Mouse (Mus musculus) telencephalon, adult 2 months (tissue): ENCODE results near the gene Wnt3a.
"Not testable (repeated sequence)": the region's sequence is repeated elsewhere in the genome, so short reads cannot be mapped to it uniquely, and the experiment has no call there.

Experiments
- DNase-seq: peaks from one replicate; pipeline ENCODE4 v3.0.0-alpha.2; 2011; ENCODE audit warnings: low read depth, low spot score

The Wnt3a gene

DNA sequence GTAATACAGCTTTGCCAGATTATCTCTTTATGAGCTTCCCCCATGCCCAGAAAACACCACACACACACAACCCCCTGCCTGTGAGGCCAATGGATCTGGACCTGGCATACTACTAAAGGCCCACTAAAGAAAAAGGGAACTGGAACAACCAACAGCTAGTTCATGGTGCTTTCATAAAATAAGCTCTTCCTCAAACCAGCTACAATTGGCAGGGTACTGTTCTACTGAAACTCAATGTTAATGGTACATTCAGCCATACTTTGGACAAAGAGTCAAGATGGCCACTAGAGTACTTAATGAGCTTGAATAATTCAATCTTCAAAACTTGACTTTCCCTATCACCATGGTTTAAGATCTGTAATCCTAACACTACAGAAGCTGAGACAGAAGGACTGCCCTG is 68.9 kb downstream of the Wnt3a start:
- DNase-seq, result no peak

DNA sequence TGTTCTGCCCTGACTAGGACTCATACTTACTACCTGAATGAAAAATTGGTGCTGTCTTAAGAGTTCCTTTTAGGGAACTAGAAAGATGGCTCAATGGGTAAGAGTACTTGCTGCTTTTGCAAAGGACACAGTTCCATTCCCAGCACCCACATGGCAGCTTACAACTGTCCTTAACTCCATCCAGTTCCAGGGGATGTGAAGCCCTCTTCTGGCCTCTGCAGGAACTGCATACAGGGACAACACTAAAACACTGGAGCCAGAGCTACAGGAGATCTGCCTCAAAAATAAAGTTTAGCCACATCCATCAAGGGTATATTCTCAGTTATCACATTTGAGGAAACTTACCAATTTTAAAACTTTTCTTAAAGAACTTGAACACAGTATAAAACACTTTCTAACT is 71.5 kb downstream of the Wnt3a start:
- no peak for DNase-seq

GRCm38 (mm10) chr11:59218389-59218998 is 72.1 kb downstream of the Wnt3a start:
- no peak for DNase-seq

DNA sequence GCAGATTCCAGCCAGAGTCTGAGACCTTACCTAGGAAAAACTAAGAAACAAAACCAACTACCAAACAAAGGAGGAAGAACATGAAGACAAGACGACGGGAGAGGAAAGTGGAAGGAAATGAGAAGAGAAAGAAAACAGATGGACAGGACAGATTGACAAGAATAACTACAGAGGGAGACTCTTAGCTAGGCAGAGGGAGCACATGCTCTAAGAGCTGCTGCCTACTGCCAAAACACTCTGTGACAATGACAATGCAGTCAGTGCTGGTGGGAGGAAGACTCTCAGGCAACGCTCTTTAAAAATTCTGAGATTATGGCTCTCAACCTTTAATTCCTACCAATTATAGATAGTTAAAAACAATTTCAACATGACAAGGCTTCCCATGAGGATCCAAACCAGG is 73.6 kb downstream of the Wnt3a start:
- peak; percentile 79 for DNase-seq

DNA sequence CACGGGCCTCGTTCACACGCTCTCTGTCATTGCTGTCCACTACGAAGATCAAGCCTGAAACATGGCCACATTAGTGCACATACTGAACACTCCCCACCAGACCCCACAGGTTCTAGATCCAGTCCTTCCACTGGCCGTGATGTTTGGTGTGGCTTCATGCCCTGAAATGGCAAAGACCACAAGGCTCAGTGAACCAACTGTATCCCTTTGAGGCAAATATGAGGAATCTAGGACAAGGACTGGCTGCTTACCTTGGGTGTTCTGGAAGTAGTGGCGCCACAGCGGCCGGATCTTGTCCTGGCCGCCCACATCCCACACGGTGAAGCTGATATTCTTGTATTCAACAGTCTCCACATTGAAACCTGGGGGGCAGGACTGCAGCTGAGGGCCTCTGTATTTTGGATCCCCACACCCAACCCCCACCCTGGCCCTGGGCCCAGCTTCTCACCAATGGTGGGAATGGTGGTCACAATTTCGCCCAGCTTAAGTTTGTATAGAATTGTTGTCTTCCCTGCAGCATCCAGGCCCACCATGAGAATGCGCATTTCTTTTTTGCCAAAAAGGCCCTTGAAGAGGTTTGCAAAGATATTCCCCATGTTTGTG is 77.6 kb downstream of the Wnt3a start:
- DNase-seq, result no peak

DNA sequence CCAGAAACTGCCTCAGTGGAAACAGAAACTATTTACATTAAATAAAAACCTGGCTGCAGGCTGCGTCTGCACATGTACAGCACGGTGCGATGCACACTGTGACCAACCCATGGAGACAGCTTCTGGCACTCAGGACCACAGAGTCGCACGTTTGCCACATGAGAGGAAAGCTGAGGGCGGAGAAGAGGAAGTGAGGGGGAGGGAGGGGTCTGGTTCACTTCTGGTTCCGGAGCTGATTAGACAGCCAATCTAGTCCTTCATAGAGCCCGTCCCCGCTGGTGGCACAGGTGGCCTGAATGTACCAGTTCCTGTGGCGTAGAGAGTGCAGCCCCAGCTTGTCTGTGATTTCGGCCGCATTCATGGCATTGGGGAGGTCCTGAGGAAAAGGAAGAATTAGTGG is 78.2 kb downstream of the Wnt3a start:
- DNase-seq, result not testable (repeated sequence)

- DNase-seq, result not testable (repeated sequence)
Measured at GRCm38 (mm10) chr11:59211561-59211960, 79.0 kb downstream of the Wnt3a start.

GRCm38 (mm10) chr11:59210020-59210419 is 80.5 kb downstream of the Wnt3a start:
- DNase-seq, result no peak

GRCm38 (mm10) chr11:59209580-59209979 is 81.0 kb downstream of the Wnt3a start:
- DNase-seq, result no peak

GRCm38 (mm10) chr11:59209003-59209441 is 81.5 kb downstream of the Wnt3a start:
- DNase-seq, result no peak

DNA sequence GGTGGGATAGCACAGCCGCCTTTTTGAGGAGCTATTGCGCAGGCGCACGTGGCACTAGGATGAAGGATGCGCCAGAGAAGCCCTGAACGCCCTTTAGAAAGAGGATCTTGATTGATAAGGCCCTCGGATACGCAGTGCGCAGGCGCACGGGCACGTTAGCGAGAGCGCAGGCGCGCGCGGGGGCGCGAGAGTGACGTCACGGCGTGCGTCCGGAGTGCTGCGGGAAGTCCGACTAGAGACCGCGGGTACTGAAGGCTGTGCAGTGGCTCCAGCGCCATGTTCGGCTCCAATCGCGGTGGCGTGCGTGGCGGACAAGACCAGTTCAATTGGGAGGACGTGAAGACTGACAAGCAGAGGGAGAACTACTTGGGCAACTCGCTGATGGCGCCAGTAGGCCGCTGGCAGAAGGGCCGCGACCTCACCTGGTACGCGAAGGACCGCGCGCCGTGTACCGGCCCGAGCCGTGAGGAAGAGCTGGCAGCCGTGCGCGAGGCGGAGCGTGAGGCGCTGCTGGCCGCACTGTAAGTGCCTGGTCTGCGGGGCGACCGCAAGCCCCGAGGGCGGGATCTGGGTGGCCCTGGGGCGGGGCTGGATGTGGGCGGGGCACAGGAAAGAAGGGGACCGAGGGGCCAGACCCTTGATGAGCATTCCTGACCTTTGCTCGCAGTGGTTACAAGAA is 82.3 kb downstream of the Wnt3a start, which contains the start of gene 2310033P09Rik:
TSS of gene 2310033P09Rik (plus strand) at position 169 of the 679 bp plus-strand sequence.
- peak; percentile 92 for DNase-seq

DNA sequence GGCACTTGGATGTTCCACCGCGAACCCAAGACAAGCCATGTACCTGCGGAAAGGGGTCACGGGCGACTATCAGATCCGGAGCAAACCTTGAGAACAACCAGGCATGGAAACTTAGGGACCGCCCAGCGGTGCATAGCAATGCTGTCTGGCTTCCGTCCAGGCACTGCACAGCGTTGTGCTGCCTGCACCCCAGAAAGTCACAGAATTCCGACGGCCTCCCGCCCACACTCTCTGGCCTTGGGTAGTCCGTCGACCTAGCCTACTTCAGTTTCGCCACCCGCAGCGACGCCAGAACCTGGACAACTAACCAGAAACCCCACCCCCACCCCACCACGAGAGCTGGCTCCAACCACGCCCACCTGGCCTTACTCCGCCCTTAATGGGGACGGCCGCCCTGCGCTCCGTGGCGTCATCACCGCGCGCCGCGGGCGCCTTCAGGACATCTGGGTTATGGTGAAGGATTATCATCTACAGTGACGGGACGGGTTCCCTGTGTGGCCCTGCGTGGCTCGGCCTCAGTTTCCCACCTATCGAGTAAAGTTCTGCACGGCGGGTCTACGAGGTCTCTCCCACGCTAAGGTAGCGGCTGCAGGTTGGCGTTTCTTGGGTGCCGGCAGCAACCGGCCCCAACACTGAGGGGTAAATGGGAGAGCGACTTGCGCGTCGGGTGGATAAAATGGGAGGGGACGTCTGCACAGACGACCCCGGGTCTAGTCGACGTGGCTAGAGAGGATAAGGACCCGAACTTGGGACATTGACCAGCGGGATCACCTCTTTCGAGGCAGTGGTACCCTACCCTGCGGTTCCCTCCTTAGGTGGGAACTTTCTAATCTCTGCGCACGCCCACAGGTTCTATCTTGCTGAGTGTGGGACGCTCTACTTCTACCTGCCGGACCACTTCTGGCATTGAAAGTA is 88.2 kb downstream of the Wnt3a start, which contains the start of gene Mrpl55:
TSS of gene Mrpl55 (plus strand) at position 406 of the 915 bp plus-strand sequence.
- peak; percentile 91 for DNase-seq

- no peak for DNase-seq
Measured at GRCm38 (mm10) chr11:59201216-59202002, 89.1 kb downstream of the Wnt3a start.
